Mouse (Mus musculus): ENCODE data around the gene Otogl.

Gene Otogl

GRCm38 (mm10) chr10:107905274-107906034 is 6.5 kb downstream of the Otogl start:
- DNase-seq = no peak

- DNase-seq = no peak
These were observed 10.0 kb downstream of the Otogl start for GRCm38 (mm10) chr10:107901958-107902357.

GRCm38 (mm10) chr10:107901204-107901879 is 10.6 kb downstream of the Otogl start:
- DNase-seq = no peak

GRCm38 (mm10) chr10:107899946-107900345 is 12.0 kb downstream of the Otogl start:
- DNase-seq = no peak

GRCm38 (mm10) chr10:107896158-107896557 is 15.8 kb downstream of the Otogl start:
- DNase-seq = no peak

GRCm38 (mm10) chr10:107894663-107895581 is 17.0 kb downstream of the Otogl start:
- no peak for DNase-seq

- no peak for DNase-seq
These were observed 21.5 kb downstream of the Otogl start for GRCm38 (mm10) chr10:107890400-107890799.

- DNase-seq = no peak
These were observed 39.4 kb downstream of the Otogl start for GRCm38 (mm10) chr10:107872542-107872941.

- no peak for DNase-seq
These were observed 39.8 kb downstream of the Otogl start for GRCm38 (mm10) chr10:107872109-107872508.

GRCm38 (mm10) chr10:107870540-107870939 is 41.4 kb downstream of the Otogl start:
- DNase-seq = no peak

- DNase-seq = no peak
These were observed 43.0 kb downstream of the Otogl start for GRCm38 (mm10) chr10:107868904-107869303.

GRCm38 (mm10) chr10:107867414-107867813 is 44.5 kb downstream of the Otogl start:
- DNase-seq = no peak

- no peak for DNase-seq
These were observed 51.6 kb downstream of the Otogl start for GRCm38 (mm10) chr10:107860235-107860917.

GRCm38 (mm10) chr10:107859220-107859619 is 52.7 kb downstream of the Otogl start:
- no peak for DNase-seq

- DNase-seq = peak; percentile 36
These were observed 53.2 kb downstream of the Otogl start for GRCm38 (mm10) chr10:107858684-107859083.

- DNase-seq = no peak
These were observed 67.0 kb downstream of the Otogl start for GRCm38 (mm10) chr10:107844906-107845305.

GRCm38 (mm10) chr10:107834452-107835239 is 77.3 kb downstream of the Otogl start:
- DNase-seq = no peak

- DNase-seq = no peak
These were observed 82.8 kb downstream of the Otogl start for GRCm38 (mm10) chr10:107829151-107829550.

GRCm38 (mm10) chr10:107813814-107814483 is 98.0 kb downstream of the Otogl start:
- DNase-seq = no peak

- no peak for DNase-seq
These were observed 101.1 kb downstream of the Otogl start for GRCm38 (mm10) chr10:107810649-107811398.

All from lung, postnatal 14 days (tissue).